Mouse (Mus musculus): ENCODE data around the gene Madcam1.

- TF ChIP-seq CTCF (IDR thresholded peaks at IDR 0.05) (no peak), EP300 (IDR thresholded peaks at IDR 0.05) (no peak)
Measured at GRCm38 (mm10) chr10:79686219-79686618, 21.9 kb downstream of the Madcam1 start.
